Mouse (Mus musculus) frontal cortex, adult (tissue): ENCODE data around the gene Tamm41.

Experiments used
- ATAC-seq: cut with Nextera tagmentation; 2 replicates; pipeline ENCODE4 v1.9.2; 2017; ENCODE audit warnings: mild to moderate bottlenecking, moderate library complexity, mixed read lengths; ENCODE audit not compliant: low TSS enrichment

Gene Tamm41

DNA sequence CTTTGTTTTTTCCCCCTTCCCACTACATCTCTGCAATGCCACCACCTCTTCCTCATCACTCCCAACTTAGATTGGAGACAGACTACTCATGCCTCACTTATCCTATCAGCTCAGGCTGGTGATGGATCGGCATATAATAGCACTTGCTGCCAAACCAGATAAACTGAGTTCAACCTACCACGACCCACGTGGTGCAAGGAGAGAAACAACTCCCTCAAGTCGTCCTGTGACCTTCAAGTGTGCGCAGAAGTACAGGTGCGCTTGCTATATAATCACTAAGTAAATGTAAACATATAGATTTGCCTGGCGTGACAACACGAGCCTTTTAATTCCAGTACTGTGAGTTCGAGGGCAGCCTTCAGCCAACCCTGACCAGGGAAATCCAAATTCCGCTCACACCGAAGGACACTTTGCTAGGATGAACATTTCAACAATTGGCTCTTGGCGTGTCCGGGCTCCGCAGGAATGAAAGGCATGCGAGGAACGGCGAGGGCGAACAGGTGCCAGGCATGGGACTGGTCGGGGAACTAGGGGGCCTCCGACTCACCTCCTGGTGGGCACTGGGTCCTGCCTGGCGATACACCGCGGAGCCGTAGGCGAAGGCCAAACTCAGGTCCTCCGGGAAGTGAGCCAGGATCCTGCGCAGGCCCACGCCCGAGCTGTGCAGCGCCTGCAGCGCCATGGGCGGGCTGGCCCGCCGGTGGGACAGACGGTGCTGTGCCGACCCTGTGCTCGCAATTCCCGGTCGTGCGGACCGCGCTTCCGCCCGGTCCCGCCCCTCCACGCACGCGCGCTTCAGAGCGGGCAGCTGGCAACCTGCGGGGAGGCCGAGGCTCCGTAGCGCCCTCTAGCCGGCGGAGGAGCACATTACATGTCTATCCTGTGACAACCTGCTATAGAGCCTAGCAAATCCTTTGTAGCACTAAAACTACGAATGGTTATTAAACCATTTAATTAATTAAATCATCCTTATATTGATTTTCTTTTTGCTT lies at the start of gene Tamm41:
TSS of gene Tamm41 (minus strand) at position 774 of the 992 bp plus-strand sequence.
- ATAC-seq: peak; percentile 94

- ATAC-seq: peak; percentile 94
These were observed 47.7 kb upstream of the Tamm41 start for GRCm38 (mm10) chr6:115085274-115085841.

DNA sequence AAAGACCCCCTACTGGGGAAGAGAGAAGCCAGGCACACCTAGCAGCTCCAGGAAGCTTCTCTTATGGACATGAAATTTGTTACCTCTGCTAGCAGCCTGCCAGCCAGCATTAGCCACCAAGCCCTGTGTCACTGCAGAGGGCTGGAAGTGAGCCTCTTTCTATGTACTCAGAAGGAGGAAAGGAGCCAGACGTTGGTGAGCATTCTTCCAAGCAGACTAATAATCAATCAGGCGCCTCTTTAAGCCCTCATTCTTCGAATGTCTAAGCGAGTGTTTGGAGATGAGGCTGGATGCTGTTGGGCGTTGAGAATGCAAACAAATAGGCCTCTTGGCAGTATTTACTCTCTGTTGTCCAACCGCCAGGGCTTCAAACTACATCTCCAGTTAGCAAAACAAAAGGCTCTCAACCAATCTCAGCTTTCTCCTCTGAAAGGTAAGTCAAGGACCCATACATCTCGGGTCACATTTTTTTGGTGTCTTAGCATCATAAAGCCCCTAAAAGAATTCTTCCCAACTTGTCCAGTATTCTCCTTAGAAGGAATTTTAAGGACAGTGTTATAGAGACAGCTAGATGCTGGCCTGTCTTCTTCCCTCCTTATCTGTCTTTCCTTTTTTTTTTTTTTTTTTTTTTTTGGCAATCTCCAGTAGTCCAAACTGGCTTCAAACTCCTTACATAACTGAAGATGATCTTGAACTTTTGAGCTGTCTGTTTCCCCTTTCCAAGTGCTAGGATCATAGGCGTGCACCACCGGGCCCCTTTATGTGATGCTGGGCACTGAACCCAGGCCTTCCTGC lies 39.3 kb upstream of the Tamm41 start:
- ATAC-seq: no peak

DNA sequence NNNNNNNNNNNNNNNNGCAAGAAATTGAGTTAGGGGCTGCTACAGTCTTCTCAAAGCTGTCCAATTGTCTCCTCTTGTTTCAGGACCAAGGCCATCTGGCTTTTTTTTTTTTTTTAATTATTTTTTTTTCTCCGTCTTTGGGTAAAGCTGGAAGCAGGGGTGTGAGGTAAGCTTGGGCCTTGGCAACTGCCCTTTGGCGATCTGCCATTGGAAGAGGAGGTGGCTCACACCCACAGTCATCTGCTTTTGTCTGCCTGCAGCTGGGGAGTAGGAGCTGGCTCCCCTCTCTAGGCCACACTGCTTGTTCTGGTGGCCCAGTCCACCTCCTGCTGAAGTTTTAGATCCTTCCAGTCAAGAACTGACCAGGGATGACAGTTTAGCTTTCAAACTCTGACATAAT lies 34.3 kb upstream of the Tamm41 start:
- peak; percentile 67; the same call in 1 of the 2 replicates for ATAC-seq

DNA sequence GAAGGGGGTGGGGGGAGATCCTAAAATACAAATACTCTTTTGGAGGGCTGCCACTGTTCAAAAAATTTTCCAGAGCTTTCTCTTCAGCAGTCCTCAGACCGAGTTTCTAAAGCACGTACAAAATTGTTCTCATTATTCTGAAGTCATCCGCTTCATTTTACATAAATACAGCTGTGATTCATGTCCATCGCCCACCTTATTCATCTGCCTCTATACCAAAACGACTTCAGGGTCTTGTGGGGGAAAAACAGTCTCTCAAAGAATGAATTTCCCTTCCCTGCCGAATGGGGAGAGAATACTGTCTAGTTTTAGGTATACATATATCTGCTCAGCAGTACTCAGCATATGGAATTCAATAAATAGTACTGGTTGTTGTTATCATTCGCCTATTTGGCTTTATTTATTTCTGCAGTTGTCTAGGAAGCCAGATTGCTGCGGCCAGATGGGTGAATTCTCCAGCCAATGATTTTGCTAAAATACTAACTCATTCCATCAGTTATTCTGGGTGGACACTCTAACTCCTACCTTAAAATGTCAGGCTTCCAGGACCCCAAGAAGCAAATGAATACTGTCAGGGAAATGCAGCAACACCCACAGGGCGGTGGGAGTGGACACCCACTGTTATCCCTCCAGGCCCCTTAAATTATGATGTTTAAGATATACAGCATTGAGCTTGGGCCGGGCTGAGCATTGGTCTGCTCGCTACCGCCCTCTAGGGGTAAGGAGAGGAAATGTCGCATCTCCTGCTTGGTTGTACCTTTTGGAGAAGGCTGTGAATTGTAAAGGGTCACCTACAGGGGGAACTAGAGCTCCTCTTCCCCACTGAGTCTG lies 27.9 kb upstream of the Tamm41 start:
- ATAC-seq: peak; percentile 62; the same call in 1 of the 2 replicates

- ATAC-seq: no peak
These were observed 25.1 kb upstream of the Tamm41 start for GRCm38 (mm10) chr6:115062605-115063350.

GRCm38 (mm10) chr6:115059227-115059626 lies 21.6 kb upstream of the Tamm41 start:
- no peak for ATAC-seq

DNA sequence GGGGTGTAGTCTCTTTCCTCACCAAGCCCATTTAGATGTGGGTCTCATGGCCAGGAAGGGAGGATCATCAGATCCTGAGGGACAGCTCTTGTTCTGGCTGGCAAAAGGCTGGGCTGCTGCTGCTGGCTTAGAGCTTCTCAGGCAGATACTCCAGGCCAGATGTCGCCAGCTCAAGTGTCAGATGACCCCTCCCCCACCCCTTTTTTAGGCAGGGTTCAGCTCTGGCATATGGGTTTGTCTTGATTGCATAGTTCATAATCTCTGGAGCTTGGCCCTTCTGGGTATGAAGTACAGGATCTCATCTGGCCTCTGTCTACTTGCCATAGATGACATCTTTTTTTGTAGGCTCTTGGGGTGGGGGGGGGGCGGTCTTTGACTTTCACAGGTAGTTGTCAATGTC lies 19.0 kb upstream of the Tamm41 start:
- ATAC-seq: no peak

- no peak for ATAC-seq
These were observed 17.8 kb upstream of the Tamm41 start for GRCm38 (mm10) chr6:115055440-115055839.

GRCm38 (mm10) chr6:115051586-115052197 lies 14.0 kb upstream of the Tamm41 start:
- peak; percentile 78 for ATAC-seq

- ATAC-seq: 0 out of 2 replicates have a peak, but pooled peaks have one; percentile 33
These were observed 11.3 kb upstream of the Tamm41 start for GRCm38 (mm10) chr6:115049015-115049414.

DNA sequence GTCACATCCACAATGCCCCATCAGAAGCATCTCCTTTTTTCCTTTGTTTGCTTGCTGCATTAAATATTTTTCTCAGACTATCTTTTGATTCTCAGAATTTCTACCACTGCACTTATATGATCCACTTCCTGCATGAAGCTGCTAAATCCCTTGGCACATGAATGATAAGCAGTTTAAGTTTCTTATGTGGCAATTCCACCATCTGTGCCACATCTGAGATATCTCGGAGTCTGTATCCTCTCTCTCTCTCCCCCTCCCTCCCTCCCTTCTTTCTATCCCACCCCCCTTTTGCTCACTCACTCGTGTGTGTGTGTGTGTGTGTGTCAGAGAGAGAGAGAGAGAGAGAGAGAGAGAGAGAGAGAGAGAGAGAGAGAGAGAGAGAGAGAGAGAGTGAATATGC lies 10.1 kb upstream of the Tamm41 start:
- no peak for ATAC-seq

GRCm38 (mm10) chr6:115046064-115046463 lies 8.4 kb upstream of the Tamm41 start:
- no peak for ATAC-seq

- no peak for ATAC-seq
These were observed 7.0 kb upstream of the Tamm41 start for GRCm38 (mm10) chr6:115044709-115045108.

DNA sequence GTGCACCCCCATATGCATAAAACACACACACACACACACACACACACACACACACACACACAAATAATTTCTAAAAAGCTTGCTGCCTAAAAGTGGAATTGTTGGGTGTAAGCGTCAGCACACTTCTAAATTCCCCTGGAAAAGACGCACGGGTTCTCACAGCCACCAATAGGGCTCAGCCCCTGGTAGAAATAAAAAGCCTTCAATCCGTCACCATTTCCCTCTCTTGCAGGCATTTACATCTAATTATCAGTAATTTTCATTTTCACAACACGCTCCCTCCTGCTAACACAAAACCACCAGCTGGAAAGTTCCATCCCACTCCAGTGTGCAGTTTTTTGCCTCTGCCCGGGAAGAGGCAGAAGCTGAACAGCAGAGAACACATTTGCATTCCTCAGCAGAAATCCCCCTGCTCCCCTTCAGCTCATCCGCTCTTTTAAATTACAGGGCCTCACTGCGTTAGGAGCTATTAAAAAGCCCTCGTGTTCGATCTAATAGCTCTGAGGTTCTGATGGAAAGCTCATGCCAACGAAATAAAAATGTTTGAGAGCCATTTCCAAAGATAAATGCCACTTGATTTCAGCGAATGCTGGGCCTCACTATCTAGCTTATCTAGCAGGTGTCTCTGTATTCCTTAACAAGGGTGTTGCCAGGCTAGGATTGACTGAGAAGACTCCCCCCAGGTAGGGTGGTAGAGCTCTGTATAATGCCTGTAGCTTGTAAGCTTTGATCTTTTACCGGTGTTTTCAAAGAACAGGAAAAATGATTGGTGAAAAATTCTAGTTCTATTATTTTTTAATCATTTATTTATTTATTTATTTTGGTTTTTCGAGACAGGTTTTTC lies 6.2 kb upstream of the Tamm41 start:
- peak; percentile 81 for ATAC-seq

DNA sequence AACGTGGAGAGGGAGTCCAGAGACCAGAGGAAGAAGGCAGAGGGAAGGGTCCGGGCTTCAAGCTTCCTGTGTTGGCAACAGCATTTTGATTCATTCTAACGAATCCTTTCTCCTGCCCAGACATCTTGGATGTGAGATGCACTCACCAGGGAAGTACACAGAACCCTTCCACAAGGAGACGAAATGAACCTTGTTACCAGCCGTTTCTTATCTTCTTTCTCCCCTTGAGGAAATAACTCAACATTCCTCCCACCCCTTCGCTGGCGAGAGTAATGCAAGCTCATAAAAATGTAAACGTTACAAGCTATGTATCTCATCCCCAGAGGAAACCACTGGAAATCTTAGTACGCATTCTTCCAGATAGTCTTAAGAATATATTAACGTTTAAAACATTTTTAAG lies 4.9 kb upstream of the Tamm41 start:
- ATAC-seq: no peak

- ATAC-seq: no peak
These were observed 4.2 kb downstream of the Tamm41 start for GRCm38 (mm10) chr6:115033441-115033840.

DNA sequence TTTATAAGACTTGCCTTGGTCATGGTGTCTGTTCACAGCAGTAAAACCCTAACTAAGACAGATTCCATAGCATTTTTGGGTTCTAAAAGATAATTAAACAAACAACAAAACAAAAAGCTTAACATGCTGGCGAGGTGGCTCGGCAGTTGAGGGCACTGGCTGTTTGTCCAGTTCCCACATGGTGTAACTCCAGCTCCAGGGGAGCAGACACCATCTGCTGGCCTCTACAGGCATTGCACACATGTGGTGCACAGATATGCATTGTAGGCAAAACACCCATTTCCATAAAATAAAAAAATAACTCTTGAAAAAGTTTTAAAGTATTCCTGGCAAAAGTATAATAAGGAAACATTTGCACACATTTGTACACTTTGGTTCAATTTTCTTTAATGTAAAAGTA lies 7.6 kb downstream of the Tamm41 start:
- ATAC-seq: no peak

DNA sequence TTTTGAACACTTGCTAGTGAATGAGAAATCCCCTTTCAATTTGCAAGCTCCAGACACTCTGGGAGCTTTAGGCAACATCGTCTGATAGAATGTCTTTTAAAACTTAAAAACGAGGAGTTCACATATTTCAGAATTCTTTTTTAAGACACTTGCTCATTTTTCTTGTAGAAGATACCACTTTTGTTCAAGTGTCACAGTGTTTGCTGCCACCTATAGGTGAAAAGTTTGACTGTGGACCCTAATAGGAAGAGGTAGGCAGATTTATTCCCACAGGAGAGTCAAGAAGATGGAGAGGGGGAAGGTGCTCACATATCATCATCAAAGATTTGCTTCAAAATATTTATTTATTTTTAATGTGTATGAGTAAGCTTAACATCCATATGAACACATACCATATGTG lies 8.4 kb downstream of the Tamm41 start:
- ATAC-seq: 0 out of 2 replicates have a peak, but pooled peaks have one; percentile 44
